Mouse (Mus musculus) erythroid progenitor cell, adult 5-6 weeks (primary cell): ENCODE data around the gene Atp6v1c2. TPM values are rescaled to one million over a fixed set of nuclear protein-coding genes. Genes with fewer than 3 reads are reported as not detected.
A peak's percentile ranks its signal among the peaks of the same experiment; 100 is the strongest.

Source experiments
- ATAC-seq: replicated peaks from 2 replicates; pipeline ENCODE4 v1.8.0; 2016; ENCODE audit warnings: moderate number of reproducible peaks, mild to moderate bottlenecking, moderate TSS enrichment, inconsistent platforms; ENCODE audit not compliant: poor library complexity, low FRiP score, severe bottlenecking
- total RNA-seq, 2 experiments: library from RNA; stranded (forward) in 1 of 2; stranded (reverse) in 1 of 2; fragments of 150-400 nt in 1 of 2; fragments of 186-747, 209-891 nt in 1 of 2; gene quantifications; 2 replicates each; pipeline versions ENCODE4 v1.2.3 to v1.2.4; 2015 to 2017; ENCODE audit warnings: low replicate concordance in 2 of 2

Atp6v1c2 gene
- total RNA-seq, 2 experiments from 2014 or later: not detected

GRCm38 (mm10) chr12:17265971-17266672, 63.0 kb downstream of the Atp6v1c2 start, which contains the start of gene Pdia6:
Gene Pdia6 (plus strand): TSS chr12:17266545.
- ATAC-seq: peak; percentile 99

GRCm38 (mm10) chr12:17264826-17265225, 64.3 kb downstream of the Atp6v1c2 start:
- ATAC-seq: no peak

DNA sequence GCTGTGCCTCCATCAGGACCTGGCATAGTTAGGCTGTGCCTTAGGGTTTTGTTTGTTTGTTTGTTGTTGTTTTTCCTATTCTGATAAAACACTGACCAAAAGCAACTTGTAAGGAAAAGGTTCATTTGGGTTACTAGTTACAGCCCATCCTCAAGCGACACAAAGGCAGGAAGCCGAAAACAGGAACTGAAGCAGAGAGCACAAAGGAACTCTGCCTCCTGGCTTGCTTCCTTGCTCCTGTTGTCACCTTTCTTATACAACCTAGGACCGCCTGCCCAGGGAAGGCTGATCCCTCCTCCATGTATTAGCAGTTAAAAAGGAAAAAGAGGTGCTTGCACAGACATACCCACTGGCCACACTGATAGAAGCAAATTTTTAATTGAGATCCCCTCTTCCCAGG, 65.3 kb downstream of the Atp6v1c2 start:
- no peak for ATAC-seq

- no peak for ATAC-seq
Measured at GRCm38 (mm10) chr12:17261005-17261404, 68.2 kb downstream of the Atp6v1c2 start.

- ATAC-seq: no peak
Measured at GRCm38 (mm10) chr12:17258431-17258830, 70.7 kb downstream of the Atp6v1c2 start.

- 0 out of 2 replicates have a peak, but pooled peaks have one; percentile 49 for ATAC-seq
Measured at GRCm38 (mm10) chr12:17256905-17257304, 72.3 kb downstream of the Atp6v1c2 start.

- ATAC-seq: no peak
Measured at GRCm38 (mm10) chr12:17255602-17256001, 73.6 kb downstream of the Atp6v1c2 start.

DNA sequence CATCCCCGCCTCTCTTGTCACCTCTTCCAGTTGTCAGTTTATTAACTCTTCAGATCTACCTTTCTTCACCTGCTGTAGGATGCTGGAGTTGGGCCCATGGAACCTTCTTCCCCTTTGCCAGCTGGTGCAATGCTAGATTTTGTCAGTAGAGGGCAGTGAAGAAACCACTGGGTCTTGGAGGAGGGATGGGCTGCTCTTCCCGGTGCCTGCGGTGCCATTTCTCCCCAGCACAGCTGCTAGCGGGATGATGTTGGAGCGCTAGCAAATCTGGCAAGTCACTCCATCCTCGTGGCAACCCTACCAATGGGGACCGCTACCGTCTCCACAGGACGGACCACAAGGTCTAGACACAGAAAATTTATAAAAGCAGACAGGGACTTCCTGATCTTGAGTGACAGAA, 76.1 kb downstream of the Atp6v1c2 start:
- ATAC-seq: 0 out of 2 replicates have a peak, but pooled peaks have one; percentile 41

DNA sequence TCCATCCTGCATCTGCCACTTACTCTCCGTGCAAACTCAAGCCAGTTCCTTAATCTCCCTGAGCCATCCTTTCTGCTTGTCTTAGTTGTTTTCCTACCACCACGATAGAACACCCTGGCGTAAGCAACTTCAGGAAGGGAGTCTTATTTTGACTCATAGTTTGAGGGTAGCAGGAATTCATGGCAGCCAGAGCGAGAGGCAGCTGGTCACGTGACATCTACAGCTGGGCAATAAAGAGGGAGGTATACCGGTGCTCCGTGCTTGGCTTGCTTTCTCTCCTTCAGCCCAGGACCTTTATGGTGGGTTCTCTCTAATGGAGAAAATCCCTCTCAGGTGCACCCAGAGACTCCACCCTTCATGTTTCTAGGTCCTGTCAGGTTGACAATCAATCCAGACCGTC, 78.2 kb downstream of the Atp6v1c2 start:
- ATAC-seq: no peak

GRCm38 (mm10) chr12:17242041-17242440, 87.1 kb downstream of the Atp6v1c2 start:
- no peak for ATAC-seq

GRCm38 (mm10) chr12:17241614-17242013, 87.5 kb downstream of the Atp6v1c2 start:
- ATAC-seq: no peak

DNA sequence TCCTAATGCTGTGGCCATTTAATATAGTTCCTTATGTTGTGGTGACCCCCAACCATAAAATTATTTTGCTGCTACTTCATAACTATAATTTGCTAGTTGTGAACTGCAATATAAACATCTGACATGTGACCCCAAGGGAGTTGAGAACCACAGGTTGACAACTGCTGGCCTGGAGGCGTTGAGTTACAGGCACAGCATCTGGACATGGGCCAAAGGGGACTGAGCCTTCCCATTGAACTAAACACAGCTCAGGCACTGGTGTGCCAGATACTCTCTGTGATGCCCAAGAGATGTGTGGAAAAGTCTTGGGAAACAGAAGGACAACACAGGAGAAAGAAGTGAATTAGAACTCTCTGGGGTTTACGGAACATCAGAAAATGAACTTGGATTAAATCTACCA, 88.1 kb downstream of the Atp6v1c2 start:
- ATAC-seq: no peak

DNA sequence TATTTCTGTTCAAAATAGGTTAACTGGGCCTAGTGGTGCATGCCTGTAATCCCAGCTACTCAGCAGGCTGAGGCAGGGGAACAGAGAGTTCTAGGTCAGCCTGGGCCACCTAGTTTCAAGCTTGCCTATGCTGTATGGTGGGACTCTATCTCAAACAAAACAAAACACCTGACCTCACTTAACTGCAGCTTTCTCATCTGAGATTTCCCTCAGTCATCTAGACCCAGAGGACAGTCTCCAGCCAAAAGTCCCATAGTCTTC, 89.8 kb downstream of the Atp6v1c2 start:
- ATAC-seq: no peak

DNA sequence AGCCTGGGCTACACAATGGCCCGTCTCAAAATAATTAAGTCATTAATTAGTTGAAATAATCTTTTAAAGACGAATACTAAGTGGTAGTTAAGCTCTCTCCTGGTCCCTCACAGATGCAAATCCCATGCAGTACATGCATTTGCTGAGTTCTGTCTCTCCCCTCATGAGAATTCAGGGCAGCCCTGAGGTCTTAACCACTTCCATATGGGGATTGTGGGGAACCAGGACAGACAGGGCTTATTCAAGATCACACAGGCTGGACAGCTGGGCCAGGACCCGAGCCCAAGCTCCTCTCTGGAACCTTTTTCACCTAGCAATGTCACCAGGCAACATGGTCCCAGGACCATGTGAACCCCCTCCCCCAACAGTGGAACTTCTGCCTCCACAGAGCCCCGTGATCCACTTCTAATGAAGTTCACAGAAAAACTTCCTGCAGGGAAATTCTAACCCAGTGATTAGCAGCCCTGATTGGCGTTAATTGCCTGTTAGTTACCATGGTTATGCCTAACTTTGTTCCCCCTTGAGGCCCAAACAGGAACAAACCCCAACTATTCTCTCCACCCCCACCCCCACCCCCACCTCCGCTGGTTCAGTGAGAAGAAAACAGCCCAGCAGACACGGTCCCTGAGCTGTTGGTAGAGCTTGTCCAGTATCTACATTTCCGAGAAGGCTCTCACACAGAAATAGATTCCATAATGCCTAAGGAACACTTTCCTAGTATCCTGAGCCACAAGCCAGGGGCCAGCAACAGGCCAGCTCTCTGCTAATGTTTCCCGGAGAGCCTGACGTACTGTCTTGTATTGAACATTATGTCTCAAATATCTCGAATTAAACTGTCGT, 90.4 kb downstream of the Atp6v1c2 start:
- no peak for ATAC-seq

- ATAC-seq: no peak
Measured at GRCm38 (mm10) chr12:17235535-17236313, 93.4 kb downstream of the Atp6v1c2 start.

Other genes with a start within 250 kb of the Atp6v1c2 start
- not detected in 2 replicates for gene Kcnf1, start 152.5 kb downstream of the Atp6v1c2 start, total RNA-seq (2015; ENCODE audit: low replicate concordance)
- not detected in 2 replicates for gene Kcnf1, start 152.5 kb downstream of the Atp6v1c2 start, total RNA-seq (2017; ENCODE audit: low replicate concordance)
- gene Pdia6, start 62.8 kb downstream of the Atp6v1c2 start, total RNA-seq (2015; ENCODE audit: low replicate concordance): 50.1 and 54.5 TPM in 2 replicates
- 51.6 and 57.5 TPM in 2 replicates for gene Pdia6, start 62.8 kb downstream of the Atp6v1c2 start, total RNA-seq (2017; ENCODE audit: low replicate concordance)
- 4.2 and 8.6 TPM in 2 replicates for gene Nol10, start 19.1 kb upstream of the Atp6v1c2 start, total RNA-seq (2015; ENCODE audit: low replicate concordance)
- 3.1 and 5.6 TPM in 2 replicates for gene Nol10, start 19.1 kb upstream of the Atp6v1c2 start, total RNA-seq (2017; ENCODE audit: low replicate concordance)
- gene Odc1, start 215.4 kb upstream of the Atp6v1c2 start, total RNA-seq (2015; ENCODE audit: low replicate concordance): 1,351 and 1,432 TPM in 2 replicates
- 1,739 and 2,218 TPM in 2 replicates for gene Odc1, start 215.4 kb upstream of the Atp6v1c2 start, total RNA-seq (2017; ENCODE audit: low replicate concordance)